Mouse (Mus musculus): ENCODE data around the gene H2-Ob.
A peak's percentile ranks its signal among the peaks of the same experiment; 100 is the strongest.

Gene H2-Ob

GRCm38 (mm10) chr17:34238706-34239105 is at the start of gene H2-Ob:
Gene H2-Ob, plus strand, starts transcription at chr17:34238903.
- peak; percentile 91 for DNase-seq

DNA sequence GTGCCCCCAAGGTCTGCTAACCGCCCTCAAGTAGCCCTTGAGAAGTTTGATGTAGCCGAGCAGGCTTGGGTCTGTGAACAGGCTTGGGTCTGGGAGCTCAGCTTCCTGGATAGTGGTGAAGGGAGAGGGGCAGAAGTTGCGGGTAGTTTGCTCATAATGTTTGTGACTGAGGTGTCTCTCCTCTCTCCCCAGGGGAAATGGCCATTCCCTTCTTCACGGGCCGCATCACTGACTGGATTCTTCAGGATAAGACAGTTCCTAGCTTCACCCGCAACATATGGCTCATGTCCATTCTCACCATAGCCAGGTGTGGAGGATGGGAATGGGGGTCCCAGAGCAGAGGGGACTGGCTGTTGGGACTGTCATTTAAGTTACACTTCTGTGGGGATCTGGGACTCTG is 49.7 kb upstream of the H2-Ob start:
- DNase-seq = no peak

DNA sequence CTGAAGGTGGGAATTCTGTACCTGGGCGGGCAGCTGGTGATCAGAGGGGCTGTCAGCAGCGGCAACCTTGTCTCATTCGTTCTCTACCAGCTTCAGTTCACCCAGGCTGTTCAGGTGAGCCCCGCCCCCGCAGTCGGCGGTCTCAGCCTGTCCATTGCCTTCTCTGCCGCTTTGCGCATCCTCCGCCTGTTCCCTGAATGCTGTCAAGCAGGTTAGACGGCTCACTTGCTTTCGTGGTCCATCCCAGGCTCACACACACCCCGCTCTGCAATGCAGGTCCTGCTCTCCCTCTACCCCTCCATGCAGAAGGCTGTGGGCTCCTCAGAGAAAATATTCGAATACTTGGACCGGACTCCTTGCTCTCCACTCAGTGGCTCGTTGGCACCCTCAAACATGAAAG is 45.9 kb upstream of the H2-Ob start:
- DNase-seq = no peak

- DNase-seq = no peak
These were observed 45.2 kb upstream of the H2-Ob start for GRCm38 (mm10) chr17:34193468-34193867.

DNA sequence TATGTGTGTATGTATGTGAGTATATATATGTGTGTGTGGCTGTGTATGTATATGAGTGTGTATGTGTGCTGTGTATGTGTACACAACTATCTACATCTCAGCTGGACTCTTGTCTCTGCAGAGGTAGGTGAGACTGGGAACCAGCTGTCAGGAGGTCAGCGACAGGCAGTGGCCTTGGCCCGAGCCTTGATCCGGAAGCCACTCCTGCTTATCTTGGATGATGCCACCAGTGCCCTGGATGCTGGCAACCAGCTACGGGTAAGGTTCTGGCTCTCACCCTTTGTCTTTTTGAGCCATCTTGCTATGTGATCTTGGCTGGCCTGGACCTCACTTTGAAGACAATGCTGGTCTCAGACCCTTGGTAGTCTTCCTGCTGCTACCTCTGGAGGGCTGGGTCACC is 44.0 kb upstream of the H2-Ob start:
- DNase-seq = no peak

DNA sequence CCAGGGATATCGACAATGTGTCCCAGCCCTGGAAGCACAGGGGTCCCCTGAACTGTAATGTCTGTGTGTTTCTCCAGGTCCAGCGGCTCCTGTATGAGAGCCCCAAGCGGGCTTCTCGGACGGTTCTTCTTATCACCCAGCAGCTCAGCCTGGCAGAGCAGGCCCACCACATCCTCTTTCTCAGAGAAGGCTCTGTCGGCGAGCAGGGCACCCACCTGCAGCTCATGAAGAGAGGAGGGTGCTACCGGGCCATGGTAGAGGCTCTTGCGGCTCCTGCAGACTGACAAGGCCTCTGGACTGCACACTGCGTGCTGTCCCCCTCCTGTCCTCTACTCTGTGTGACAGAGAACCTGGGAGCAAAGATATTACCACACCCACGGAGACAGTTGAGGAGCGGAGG is 42.2 kb upstream of the H2-Ob start:
- peak; percentile 29 for DNase-seq

DNA sequence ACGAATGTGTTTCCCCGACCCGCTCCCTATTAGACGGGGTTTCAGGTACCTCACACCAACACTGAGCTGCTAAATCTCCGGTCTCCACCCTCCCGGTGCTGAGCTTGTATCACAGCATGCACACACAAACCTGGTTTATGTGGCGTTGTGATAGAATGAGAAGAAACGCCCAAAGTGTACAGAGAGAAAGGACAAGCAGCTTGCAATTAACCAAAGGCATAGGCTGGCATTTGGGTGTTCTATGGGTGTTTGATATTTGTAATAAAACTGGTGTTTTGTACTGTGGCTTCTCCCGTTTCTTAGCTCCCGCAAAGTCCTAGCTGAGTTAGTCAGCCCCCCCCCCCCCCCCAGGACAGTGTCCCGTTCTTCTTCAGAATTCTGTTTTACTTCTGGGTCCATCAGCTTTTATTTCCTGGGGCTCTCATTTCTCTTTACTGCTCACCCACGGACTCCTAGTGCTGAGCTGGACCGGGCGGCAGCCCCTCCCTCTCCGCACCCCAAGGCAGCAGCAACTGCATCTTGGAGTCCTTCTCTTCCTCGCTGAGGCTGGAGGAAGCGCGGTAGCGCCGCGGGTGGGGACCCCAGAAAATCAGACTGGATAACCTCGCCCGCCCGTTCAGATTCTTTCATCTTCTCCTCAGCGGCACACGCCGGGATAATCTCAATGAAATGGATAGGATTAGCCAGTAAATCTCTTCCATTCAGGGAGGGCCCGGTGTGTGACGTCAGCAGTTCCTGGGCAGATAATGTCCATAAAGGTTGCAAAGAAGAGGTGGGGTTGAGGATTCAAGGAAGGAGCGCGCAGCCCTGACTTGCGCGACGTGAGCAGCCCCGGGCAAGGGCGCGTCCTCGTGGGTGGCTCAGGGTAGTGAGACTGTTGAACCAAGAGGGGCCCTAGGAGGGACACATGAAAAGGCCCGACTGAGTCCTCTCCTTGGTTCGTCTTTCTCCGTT is 41.5 kb upstream of the H2-Ob start, which contains the start of gene Psmb8:
TSS of gene Psmb8 (plus strand) at position 781 of the 954 bp plus-strand sequence.
- peak; percentile 99 for DNase-seq

GRCm38 (mm10) chr17:34197904-34198520 is 40.7 kb upstream of the H2-Ob start:
- peak; percentile 89 for DNase-seq

DNA sequence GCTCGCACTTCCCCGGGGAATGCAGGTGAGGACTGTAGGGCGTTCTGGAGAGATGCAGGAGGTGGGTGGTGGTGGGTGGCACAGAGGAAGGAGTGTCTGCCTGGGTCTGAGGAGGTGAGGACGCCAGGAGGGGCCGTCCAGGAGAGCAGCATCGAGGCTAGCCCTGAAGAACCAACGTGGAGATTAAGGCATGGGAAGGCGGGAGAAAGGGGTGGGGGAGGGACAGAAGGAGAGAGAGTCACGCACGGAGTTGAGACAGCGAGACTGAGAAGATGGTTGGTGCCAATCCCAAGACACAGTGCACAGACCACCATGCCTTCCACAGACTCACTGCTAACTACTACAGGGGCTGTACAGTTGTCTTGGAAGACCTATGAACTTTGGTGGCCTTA is 40.2 kb upstream of the H2-Ob start:
- DNase-seq = no peak

- no peak for DNase-seq
These were observed 39.6 kb upstream of the H2-Ob start for GRCm38 (mm10) chr17:34199050-34199619.

DNA sequence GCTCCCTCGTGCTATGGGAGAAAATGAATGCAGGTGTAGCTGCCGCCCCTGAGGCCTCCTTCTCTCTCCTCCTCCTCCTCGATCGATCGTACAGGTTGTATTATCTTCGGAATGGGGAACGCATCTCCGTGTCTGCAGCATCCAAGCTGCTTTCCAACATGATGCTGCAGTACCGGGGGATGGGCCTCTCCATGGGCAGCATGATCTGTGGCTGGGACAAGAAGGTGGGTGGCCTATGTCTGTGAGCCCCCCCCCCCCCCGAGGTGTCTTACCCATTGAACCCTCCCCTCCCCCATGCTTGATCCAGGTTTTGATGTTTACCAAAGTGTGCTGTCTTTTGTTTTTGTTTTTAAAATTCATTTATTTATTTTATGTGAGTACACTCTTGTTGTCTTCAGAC is 38.7 kb upstream of the H2-Ob start:
- DNase-seq = no peak

GRCm38 (mm10) chr17:34200772-34201505 is 37.8 kb upstream of the H2-Ob start:
- DNase-seq = no peak

DNA sequence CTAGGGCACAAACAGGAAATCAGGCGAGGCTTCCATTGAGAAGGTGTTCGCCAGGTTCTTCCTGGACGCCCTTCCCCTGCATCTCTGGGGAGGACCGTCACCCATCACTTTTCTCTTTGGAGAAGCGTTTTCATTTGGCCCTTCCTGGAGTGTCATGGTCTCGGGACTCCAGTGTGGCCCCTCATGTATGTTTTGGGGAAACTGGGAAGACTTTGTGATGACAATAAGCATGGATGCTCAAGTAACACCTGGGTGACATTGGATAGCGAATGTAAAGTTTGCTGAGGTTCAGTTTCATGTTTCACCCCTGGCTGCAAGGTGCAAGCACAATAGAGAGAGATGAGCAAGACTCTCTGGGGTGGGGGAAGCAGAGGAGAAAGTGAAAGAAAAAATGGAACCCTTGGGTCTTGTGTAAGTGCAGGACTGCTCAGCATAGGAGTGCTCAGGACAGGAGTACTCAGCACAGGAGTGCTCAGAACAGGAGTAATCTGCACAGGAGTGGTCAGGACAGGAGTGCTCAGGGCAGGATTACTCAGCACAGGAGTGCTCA is 37.1 kb upstream of the H2-Ob start:
- no peak for DNase-seq

- DNase-seq = no peak
These were observed 35.8 kb upstream of the H2-Ob start for GRCm38 (mm10) chr17:34202760-34203442.

DNA sequence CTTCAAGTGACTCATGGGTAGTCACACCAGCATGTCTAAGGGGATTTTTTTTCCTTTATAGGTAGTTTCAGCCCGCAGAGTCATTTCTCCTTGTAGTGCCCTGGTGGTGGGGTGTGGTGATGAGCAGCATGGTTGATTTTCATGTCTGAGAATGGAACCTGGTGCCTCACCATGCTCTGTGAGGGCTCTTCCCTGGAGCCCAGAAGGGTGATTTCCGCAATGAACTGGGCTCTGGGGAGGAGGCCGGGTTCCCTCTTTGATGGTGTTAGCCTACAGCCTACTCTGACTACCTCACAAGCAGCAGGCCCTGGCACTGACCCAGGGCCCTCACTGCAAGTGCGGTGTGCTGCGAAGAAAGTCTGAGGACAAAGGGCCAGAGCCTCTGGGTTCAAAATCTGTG is 35.3 kb upstream of the H2-Ob start, which contains the start of gene Tap2:
TSS of gene Tap2 (plus strand) at position 84 of the 400 bp plus-strand sequence.
- no peak for DNase-seq

DNA sequence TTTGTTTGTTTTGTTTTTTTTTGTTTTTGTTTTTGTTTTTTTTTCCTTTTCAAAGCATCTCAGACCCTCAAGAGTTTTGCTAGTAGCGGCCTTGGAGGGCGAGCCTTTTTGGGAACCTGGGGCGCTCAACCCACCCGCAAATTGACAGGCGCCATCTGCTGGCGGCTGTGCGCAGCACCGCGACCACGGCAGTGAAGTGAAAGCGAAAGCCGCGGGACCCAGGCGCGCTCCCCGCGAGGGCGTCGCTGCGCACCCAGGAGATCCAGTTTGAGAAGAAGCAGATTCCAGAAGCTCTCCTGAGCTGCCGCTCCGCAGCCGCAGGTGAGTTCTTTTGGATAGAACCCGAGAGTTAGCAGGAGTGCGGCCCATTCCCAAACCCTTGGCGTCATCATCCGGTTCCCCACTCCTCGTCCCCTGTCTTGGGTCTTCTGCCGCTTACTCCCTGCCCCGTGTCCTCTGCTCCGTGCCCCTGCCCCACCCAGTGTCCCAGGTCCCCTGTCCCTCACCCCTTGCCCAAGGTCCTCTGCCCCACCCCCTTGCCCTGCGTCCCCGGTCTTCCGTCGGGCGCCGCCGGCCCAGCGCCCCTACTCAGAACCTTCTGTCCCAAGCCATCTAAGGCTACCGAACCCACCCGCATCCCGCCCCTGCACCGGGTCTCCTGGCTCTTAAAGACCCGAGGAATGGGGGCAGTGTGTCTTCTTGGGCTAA is 34.2 kb upstream of the H2-Ob start:
- peak; percentile 95 for DNase-seq

GRCm38 (mm10) chr17:34205021-34205745 is 33.5 kb upstream of the H2-Ob start:
- DNase-seq = peak; percentile 34

DNA sequence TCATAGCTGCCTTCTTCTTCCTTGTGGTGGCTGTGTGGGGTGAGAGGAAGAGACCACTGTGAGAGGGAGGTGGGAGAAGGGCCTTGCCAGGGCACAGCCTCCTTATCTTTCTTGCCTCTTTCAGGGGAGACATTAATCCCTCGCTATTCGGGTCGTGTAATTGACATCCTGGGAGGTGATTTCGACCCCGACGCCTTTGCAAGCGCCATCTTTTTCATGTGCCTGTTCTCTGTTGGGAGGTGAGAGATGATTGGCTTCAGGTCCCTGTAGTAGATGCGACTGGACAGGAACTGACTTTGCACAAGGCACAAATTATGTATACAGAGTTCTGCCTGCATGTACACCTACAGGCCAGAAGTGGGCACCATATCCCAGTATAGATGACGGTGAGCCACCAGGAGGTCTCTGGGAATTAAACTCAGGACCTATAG is 32.9 kb upstream of the H2-Ob start:
- peak; percentile 74 for DNase-seq

- DNase-seq = no peak
These were observed 32.0 kb upstream of the H2-Ob start for GRCm38 (mm10) chr17:34206731-34207130.

DNA sequence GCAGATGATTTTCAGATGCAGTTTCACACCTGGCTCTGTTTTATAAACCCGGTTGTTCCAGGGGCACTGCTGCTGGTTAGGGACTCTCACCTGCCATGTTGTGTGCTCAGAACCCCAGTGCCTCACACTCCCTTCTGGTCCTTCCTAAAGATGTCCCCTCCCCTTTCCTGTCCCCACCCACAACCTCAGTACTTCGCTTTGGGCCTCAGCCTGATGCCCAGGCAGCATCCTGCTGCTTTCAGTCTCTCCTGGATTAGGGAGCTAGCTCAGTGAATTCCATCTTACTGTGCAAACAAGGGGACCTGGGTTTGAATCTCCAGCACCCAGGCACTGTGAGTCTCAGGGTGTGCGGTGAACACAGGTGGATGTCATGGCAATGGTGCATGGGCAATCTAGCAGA is 31.2 kb upstream of the H2-Ob start:
- peak; percentile 22 for DNase-seq

GRCm38 (mm10) chr17:34207866-34208265 is 30.8 kb upstream of the H2-Ob start:
- no peak for DNase-seq
